Mouse (Mus musculus): ENCODE data around the gene Gfm1.

Gene Gfm1

DNA sequence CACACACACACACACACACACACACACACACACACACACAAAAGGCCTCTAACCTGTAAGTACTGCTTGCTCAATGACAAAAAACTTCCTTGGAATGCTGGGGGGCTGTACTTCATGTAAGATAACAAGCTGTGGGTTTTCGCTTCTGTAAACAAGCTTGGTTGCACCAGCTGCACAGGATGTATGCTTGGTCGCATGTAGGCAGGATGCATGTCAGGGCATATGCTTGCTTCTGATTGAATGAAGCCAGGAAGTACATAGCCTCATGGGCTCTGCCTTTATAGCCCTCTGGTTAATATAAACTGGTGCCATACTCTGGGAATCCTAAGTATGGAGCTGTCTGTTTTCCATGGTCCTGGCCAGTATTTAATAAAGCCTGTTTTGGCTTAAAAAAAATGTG, 68.1 kb downstream of the Gfm1 start:
- no peak for DNase-seq

DNA sequence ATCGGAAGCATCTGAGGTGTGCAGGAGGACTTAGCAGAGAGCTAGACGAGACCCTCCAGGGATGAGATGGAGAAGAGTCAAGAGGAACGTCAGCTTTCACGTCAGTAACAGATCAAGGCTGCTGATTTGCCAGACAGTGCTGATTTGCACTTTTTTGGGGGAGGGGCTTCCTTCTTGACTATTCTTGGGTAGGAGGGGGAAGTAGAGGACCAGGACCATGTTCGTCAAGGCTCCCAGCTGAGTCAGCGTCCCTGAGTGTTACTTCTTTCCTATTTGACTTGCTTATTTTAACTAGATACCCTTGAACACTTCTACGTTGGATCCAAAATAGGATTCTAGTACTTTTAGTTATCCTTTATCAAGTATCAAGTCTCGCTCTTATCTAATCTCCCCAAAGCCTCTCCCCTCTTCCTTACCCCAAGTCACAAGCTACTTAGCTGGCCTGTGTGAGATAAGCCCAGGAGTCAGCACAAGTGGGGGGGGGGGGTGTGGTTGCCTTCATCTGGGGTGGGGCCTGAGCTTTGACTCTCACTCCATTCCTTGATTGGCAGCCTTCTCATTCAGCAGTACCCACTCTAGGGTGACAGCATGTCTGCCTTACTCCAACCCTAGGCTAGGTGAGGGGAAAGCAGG, 69.0 kb downstream of the Gfm1 start:
- DNase-seq: no peak

DNA sequence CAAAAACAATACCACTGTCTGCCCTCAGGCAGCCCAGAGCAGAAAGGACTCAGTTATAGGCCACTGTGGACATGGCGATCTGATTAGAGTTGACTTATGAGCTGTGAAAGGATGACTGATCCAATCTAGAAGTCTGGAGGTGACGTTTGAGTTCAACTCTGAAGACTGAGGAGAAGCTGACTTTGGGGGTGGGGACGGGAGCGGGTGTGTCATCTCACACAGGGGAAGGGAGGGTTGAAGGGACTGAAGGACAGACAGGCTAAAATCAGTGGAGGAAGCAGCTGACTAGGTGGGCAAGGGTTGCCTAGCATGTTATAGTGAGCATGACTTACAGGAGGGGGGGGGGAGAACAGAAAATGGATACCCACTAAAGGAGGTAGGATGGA, 69.5 kb downstream of the Gfm1 start:
- DNase-seq: no peak

DNA sequence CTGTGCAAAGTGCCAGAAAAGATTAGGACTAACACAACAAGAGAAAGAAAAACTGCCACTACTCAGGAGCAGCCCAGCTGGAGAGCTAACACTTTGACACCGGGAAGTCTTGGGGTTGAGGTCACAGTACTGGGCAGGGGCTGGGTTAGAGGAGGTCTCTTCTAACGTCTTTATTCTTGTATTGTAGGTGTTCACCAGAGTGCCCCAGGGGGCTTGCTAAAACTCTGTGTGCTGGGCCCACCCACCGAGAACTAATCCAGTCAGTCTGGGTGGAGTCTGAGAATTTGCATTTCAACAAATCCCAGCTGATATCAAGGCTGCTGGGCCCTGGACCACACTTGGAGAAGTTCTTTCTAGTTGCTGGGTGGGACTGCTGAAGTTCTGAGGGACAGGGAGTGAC, 74.0 kb downstream of the Gfm1 start:
- no peak for DNase-seq

DNA sequence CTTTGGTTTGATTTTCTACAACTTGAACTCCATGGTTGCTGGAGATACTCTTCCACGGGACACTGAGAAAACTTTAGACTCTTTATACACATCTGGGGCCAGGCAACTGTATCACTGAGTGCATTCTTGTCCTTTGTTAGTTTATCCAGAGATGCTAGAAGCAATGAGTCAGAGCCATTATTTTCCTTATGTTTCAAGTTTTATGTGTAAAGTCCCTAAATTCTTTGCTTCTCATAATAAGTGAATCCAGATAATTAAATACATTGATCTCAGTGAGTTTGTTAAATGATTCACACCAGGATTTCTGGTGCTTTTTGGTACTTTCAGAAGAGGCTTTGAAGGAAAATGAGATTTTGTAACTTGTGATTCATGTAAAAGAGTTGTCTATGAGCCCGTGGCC, 75.4 kb downstream of the Gfm1 start:
- no peak for DNase-seq

DNA sequence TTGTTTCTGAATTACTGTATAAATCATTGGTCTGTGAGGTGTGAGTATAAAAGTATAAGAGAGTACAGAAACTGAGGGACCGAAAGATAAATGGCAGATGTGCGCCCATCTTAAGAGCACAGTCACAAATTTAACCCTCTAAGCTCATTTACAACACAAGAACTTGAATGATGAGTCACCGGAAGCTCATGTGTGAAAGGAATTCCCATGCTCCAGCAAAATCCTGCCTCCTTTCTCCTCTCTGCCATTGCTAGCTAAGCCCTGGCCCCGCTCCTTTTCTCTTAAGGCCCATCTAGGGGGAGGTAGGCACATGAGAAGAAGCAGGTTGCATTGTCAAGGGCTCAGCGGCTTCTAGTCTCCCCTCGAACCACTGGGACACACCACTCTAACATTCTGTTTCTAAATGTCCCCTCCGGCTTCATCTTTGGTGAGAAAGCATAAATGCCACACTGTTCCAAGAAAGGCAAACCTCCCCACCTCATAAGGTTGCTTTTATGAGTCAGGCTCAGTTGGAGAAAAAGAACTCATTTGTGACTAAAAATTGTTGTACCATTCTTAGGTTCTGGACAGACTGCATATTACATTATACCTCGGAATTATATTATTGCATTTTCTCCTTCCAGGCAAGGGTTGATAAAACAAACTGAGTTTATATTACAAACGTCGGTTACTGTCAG, 78.5 kb downstream of the Gfm1 start:
- no peak for DNase-seq

DNA sequence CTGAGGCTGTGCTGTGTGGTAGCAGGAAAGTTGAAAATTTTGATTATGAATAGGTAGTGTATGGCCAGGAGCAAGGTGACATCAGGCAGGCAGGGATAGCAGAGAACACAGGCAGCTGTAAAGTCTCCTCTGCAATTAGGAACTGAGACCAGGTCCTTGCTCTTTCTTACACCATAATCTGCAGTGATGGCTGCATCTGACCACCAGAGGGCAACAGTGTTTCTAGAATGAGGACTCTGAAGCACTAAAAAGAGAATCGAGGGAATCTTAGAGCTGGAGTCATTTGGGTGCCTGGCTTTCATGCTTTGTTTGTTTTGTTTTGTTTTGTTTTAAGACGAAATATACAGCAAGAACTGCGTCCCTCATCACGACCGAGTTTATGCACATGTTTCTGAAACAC, 82.9 kb downstream of the Gfm1 start:
- peak; percentile 26 for DNase-seq

DNA sequence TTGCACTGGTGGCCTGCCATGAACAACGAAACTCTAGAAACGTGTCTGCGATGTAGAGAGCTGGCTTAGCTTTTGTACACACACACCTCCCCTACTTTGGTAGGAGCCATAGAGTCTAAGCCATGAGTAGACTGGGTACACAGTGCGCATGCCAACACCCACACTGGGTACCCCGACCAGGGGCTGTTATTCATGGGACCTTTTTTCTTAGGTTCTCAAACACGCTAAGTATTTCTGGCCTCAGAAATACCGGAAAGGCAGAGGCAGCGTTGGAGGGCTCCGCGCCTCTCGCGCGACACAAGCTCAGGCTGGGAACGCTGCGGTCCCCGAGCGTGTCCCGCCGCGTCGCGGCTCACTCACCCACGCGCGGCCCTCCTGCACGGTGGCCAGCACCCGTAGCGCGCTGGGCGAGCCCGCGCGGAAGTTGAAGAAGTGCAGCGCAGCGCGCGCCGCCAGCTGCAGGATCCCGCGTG, 84.9 kb downstream of the Gfm1 start:
- no peak for DNase-seq

DNA sequence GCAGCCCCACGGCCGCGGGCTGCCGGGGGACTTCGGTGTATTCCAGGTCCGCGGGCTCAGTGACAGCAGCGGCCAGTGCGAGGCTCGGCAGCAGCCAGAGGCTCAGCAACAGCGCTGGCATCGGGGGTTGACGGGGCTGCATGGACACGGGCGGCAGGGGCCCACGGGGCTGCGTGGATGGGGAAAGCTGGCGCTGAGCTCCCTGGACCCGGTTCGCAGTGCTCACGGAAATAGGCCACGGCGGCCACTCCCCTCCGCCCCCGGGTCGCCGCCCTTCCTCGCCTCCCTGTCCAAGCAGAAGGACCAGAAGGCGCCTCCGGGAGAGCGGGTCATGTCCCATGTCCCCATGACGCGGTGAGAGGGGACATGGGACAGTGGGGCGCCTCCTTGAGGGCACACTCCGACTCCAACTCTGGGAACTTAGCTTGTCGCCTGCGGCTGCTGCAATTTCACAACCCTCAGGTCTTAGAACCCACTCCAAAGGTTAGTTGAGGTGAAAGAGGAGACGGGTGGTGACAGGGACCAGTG, 85.4 kb downstream of the Gfm1 start, which contains the start of gene Rarres1:
Rarres1 (minus strand) TSS at position 250 of the 528 bp plus-strand sequence.
- DNase-seq: no peak

DNA sequence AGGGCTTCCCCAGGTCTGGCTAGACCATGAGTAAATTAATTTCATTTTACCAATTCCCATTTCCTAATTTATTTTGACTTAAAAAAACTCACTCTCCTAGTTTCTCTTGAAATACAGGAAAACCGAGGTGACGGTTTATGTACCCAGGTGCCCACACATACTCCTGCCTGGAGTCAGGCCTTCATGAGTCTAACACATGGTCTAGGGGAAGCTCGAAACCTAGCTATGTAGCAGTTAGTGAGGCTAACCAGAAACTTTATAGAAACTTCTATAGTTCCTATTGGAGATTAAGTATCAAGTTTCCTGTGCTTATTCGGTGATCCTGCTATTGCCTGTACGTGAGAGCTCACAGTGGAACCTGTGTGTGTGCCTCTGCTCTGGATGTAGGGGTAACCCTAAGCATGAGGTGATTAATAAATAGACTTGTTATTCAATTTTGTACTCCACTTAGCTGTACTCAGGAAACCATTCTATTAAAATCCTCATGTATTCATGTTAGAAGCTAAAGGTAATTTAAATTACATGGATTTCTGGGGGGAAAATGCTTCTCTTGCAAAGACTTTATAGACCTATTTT, 90.8 kb downstream of the Gfm1 start:
- DNase-seq: no peak

DNA sequence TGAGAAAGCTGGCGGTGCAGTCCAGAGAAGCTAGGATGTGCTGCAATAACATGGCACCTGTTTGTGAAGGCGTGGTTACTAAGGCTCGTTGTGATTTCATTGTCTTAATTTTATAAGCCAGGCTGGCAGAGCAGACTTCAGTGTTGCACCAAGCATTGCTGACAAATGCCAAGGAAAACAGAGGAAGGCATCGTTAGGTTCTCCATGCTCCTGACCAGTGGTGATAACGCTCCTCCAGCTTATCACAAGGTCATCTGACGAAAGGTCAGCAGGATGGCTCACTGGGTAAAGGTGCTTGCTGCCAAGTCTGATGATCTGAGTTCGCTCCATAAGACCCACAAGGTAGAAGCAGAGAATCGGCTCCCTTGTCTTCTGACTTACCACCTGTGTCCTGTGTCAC, 92.8 kb downstream of the Gfm1 start:
- DNase-seq: no peak

DNA sequence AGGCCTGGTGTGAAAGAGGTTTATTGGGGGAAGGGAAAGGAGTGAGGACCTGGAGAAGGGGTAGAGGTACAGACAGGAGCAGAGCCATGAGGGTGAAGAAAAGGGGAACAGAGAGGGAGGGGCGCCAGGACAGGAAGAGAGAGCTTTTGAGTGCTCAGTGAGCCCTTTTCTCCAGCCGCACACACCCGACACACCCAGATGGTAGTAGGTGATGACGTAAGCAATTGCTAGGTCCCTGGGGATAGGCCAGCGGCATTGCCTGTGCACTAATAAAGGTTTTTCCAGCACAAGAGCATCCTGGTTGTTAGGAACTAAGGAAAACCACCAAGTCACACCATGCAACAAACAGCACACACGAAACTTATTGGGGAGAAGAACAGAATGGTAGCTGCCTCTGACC, 94.9 kb downstream of the Gfm1 start:
- DNase-seq: no peak

Measured in cerebellum, adult 11-12 months (tissue).